Mouse (Mus musculus) cerebellum, postnatal 36 days (tissue): ENCODE measurements around the gene Polr3a.
"Not testable (repeated sequence)": the region's sequence is repeated elsewhere in the genome, so short reads cannot be mapped to it uniquely, and the experiment has no call there.

Source experiments
- DNase-seq, 2 experiments: peaks; one replicate each; pipeline ENCODE4 v3.0.0; 2021 to 2022; ENCODE audit warnings: mixed read lengths in 2 of 2

Gene Polr3a

GRCm38 (mm10) chr14:24491266-24491981 is 4.6 kb upstream of the Polr3a start:
- DNase-seq, result no peak

GRCm38 (mm10) chr14:24490468-24491265 is 3.8 kb upstream of the Polr3a start:
- DNase-seq, result peak; percentile 98 to 99

- not testable (repeated sequence) for DNase-seq
These were observed 2.9 kb upstream of the Polr3a start for GRCm38 (mm10) chr14:24489772-24490171.

- no peak for DNase-seq
These were observed 554 bp downstream of the Polr3a start for GRCm38 (mm10) chr14:24486241-24486767.

- DNase-seq, result no peak
These were observed 18.1 kb downstream of the Polr3a start for GRCm38 (mm10) chr14:24468806-24469205.

- no peak for DNase-seq
These were observed 28.7 kb downstream of the Polr3a start for GRCm38 (mm10) chr14:24458191-24458590.

GRCm38 (mm10) chr14:24443529-24443928 is 43.3 kb downstream of the Polr3a start:
- DNase-seq, result not testable (repeated sequence)
